Mouse (Mus musculus) T-helper 2 cell (primary cell): Measurements from ENCODE around the gene C8g.

Experiments
- in situ Hi-C: fragments of 300-600 bp; cut with MboI, MseI; formaldehyde crosslinking; loops from one replicate; pipeline ENCODE4 v1.15.1; 2025; ENCODE audit warnings: high pct_unique_total_duplicates

Gene C8g

GRCm38 (mm10) chr2:25501593-25502486, at the start of gene C8g:
Gene C8g, minus strand, starts transcription at chr2:25501719.
- in situ Hi-C loops: no loop called here

GRCm38 (mm10) chr2:25551186-25551585, 49.7 kb upstream of the C8g start:
- in situ Hi-C loops: loop anchor here (10.0 kb wide), 1 partner anchor 954 kb away; no protein-coding TSS in a partner anchor

DNA sequence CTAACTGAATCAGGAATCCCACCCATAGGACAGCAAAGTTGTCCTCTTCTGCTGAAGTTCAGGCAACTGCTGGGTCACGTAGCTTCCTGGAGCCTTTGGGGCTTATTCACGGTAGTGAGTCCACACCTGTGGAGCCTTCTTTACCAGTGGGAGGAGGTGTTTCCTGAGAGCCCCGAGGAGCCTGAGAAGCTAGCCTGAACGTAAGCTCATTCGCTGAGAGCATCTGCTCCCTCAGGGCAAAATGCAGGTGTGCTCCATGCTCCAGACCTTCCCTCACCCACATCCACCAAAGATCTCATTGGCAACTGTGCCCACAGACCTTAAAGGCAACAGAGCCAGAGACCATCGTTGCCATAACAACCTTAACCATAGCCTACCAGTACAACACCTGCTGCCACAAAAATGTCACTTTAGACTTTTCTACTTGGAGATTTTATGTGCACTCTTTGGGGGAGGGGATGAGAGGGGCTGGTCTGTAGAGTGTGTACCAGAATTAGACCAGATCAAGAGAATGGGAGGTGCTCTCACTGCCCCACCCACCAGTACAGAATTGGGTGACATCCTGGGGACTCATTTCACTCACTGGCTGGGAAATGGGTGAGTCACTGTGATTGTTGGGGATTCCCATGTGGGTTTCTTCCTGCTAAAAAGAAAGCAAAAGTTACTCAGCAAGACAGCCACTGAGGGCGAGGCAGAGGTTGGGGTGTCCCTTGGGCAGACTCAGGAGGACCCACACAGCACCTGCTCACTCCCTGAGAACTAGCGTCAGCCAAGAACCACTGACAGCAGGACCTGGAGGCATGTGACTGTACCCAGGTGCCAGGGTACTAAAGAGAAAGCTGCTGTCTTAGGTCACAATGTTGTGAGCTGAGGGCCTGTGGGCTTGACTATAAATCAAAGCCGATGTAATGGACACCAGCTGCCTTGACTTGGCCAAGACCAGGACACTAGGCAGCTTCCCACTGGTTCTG, 47.8 kb upstream of the C8g start:
- in situ Hi-C loops: no loop called here

- in situ Hi-C loops: no loop called here
These were observed 45.4 kb upstream of the C8g start, which contains the start of gene Traf2 for GRCm38 (mm10) chr2:25546811-25547491. Gene Traf2, minus strand, starts transcription at chr2:25546940.

- in situ Hi-C loops: no loop called here
These were observed 44.7 kb upstream of the C8g start for GRCm38 (mm10) chr2:25545996-25546810.

- in situ Hi-C loops: no loop called here
These were observed 40.3 kb upstream of the C8g start for GRCm38 (mm10) chr2:25541644-25542367.

DNA sequence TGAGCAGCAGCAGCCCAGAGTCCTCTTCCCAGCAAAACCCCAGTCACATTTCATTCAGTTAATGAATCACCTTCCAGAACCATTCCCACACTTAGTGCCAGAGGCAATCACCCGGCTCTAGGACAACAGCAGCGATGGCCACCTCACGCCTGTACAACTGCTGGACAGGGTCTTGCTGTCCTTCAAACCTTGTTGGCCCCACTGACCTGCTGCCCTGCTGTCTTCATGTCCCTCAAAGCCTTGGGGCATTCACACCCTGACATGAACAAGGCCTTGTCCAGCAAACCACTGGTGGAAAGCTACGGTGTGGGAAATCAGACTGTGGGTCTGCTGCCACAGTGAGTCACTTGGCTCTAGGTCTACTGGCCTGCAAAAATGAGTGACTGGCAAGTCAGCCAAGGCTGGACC, 39.0 kb upstream of the C8g start:
- in situ Hi-C loops: no loop called here

DNA sequence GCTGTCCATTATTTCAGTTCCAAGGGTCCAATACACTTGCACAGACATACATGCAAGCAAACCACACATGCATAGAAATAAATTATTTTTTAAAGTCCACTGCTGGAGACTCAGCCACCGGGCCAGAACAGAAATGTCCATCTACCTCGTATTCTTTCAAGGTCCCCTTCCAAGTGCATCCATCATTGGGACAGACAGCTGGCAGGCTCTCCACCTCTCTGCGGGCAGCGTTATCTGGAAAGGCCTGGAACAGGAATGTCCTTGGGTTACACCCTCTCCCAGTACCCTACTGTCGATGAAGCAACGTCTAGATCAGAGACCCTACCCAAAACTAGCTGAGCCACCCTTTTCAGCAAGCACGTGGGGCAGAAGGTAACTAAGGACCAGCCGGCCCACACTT, 35.0 kb upstream of the C8g start:
- in situ Hi-C loops: no loop called here

GRCm38 (mm10) chr2:25534866-25535182, 33.3 kb upstream of the C8g start:
- in situ Hi-C loops: no loop called here

GRCm38 (mm10) chr2:25534178-25534865, 32.8 kb upstream of the C8g start:
- in situ Hi-C loops: no loop called here

DNA sequence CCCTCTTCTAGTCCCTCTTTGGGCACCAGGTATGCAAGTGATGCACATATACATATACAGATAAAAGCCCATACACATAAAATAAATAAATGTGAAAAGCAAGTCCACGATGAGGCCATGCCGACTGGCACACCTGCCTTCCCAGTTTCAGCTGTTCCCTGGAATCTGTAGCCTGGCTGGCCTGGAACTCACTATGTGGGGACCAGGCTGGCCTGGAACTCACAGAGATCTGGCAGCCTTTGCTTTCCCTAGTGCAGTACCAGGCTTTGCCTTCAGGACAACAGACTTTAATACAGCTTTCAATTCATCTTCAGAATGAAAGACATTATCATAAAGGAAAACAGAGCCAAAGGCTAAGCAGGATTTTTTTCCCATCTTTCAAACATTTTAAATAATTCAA, 32.2 kb upstream of the C8g start:
- in situ Hi-C loops: no loop called here

DNA sequence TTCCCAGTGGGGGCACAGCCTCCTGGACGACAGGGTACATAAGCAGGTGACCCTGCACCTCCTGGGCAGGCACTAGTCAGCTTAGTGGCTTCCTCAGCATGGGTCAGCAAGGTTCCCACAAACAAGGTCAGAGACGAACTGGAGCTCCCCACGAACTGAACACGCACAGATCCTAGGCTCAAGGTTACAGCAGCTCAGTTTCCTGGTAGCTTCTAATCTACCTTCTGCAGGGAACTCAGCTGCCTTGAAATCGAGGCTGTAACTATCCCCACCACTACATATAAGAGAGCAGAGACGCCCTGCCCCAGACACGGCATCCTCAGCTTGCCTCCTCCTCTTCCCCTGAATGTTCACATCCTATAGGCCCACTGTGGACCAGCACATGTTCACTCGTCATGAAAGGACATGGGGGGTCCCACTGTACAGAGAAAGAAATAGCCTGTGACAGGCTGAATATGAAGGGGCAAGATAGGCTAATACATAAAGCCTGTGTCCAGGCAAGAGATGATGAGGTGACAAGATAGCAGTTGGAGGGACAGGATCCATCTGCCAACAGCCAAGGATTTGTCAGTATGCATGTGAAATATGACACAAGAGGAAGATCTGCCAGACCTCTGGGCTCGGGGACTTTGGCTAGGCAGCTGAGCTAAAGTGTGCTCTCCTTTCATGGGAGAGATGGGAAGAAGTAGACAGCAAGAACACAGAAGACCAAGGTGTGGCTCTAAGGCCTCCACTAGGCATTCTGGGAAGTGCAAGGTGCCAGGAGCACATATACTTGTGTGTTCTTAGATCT, 25.2 kb upstream of the C8g start:
- in situ Hi-C loops: no loop called here

- in situ Hi-C loops: no loop called here
These were observed 8.4 kb upstream of the C8g start for GRCm38 (mm10) chr2:25509912-25510311.

GRCm38 (mm10) chr2:25506964-25507363, 5.4 kb upstream of the C8g start:
- in situ Hi-C loops: no loop called here

GRCm38 (mm10) chr2:25505860-25506259, 4.3 kb upstream of the C8g start:
- in situ Hi-C loops: no loop called here

DNA sequence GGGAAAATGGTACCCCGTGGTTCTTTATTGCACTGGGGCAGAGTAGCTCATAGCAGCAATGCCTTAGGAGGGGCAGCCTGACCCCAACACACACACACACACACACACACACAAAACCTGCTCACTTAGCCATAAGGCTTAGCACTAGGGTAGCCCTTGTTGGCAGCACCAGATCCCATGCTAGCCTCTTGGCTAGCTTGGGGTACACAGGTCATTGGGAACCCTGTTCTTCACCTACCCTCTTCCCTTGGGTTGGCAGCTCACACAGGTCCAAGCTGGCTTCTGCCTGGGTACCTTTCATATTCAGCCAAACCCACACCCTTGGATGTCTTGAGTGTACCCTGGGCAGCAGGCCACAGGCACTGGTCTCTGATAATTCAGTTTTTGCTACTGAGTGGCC, 3.5 kb upstream of the C8g start:
- in situ Hi-C loops: no loop called here

DNA sequence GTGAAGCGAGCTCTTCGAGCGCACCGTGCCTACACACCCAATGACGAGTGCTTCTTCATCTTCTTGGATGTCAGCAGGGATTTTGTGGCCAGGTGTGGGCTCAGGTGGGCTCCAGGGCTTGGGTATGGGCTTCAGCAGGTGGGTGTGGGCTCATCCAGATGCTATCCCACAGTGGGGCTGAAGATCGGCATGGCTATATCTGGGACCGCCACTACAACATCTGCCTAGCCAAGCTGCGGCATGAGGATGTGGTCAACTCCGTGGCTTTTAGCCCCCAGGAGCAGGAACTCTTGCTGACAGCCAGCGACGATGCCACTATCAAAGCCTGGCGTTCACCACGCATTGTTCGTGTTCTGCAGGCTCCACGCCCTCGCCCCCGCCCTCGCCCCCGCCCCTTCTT, 3.0 kb upstream of the C8g start:
- in situ Hi-C loops: no loop called here

DNA sequence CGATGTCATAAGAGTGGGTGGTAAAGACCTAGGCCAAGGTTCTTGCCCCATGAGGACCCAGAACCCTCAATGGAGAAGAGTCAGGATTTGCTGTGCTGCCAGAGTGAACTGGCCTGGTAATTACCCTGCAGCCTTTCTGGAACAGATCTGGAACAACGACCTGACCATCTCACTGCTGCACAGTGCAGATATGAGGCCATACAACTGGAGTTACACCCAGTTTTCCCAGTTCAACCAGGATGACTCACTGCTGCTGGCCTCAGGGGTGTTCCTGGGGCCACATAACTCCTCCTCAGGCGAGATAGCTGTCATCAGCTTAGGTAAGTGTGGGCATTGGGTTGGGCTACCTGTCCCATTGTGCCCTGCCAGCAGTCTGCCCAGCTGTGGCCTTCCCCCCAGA, 1.2 kb upstream of the C8g start:
- in situ Hi-C loops: no loop called here
